Mouse (Mus musculus) intestine, embryonic 16.5 days (tissue): ENCODE measurements around the gene Rpl37. TPM values are rescaled to one million over a fixed set of nuclear protein-coding genes. Genes with fewer than 3 reads are reported as not detected.

Experiments
- ATAC-seq: fragments of 200-750 bp; cut with Nextera tagmentation; 2 replicates; pipeline ENCODE4 v1.8.0; 2017; ENCODE audit warnings: moderate TSS enrichment, moderate library complexity
- H3K27ac ChIP-seq: fragments of 300-500 bp; sonication (generic); 2 replicates; pipeline ENCODE4 v1.5.1; 2014; ENCODE audit warnings: mild to moderate bottlenecking, low read length
- H3K27me3 ChIP-seq: fragments of 300-500 bp; sonication (generic); replicated peaks from 2 replicates; pipeline ENCODE4 v1.6.1; 2014; ENCODE audit warnings: low read length, control low read depth, mixed read lengths; ENCODE audit not compliant: control insufficient read depth, insufficient read depth
- H3K36me3 ChIP-seq: fragments of 300-500 bp; sonication (generic); 2 replicates; pipeline ENCODE4 v1.6.1; 2014; ENCODE audit warnings: low read length, control low read depth; ENCODE audit not compliant: control insufficient read depth, insufficient read depth
- H3K4me1 ChIP-seq: fragments of 300-500 bp; sonication (generic); 2 replicates; pipeline ENCODE4 v1.6.1; 2014; ENCODE audit warnings: low read length, control low read depth, mixed read lengths; ENCODE audit not compliant: control insufficient read depth, insufficient read depth
- H3K4me2 ChIP-seq: fragments of 300-500 bp; sonication (generic); 2 replicates; pipeline ENCODE4 v1.6.1; 2014; ENCODE audit warnings: low read depth, low read length, control low read depth
- H3K4me3 ChIP-seq: fragments of 300-500 bp; sonication (generic); 2 replicates; pipeline ENCODE4 v1.5.1; 2014; ENCODE audit warnings: mild to moderate bottlenecking, low read length
- H3K9ac ChIP-seq: fragments of 300-500 bp; sonication (generic); 2 replicates; pipeline ENCODE4 v1.6.1; 2014; ENCODE audit warnings: low read depth, low read length
- H3K9me3 ChIP-seq: fragments of 300-500 bp; sonication (generic); 2 replicates; pipeline ENCODE4 v1.6.1; 2016; ENCODE audit warnings: low read length, control low read depth; ENCODE audit not compliant: control insufficient read depth
- WGBS: fragments of 180-500 bp; shearing (Covaris S2); extraction: QIAGEN DNeasy Blood & Tissue Kit; methylation state at CpG from one replicate; pipeline ENCODE4 v1.1.7; 2014; 5-methylcytosine and 5-hydroxymethylcytosine counted together
- polyA plus RNA-seq: library from polyadenylated mRNA; unstranded; fragments of >200 nt; fragmentation: Nextera tagmentation; extraction: Ambion mirVana; gene quantifications from 2 replicates; pipeline ENCODE4 v1.2.1, GENCODE M21; 2015

Rpl37 gene
- polyA plus RNA-seq, 1 experiment from 2014 or later = 438 TPM

- no peak overlapping the region for H3K4me3 ChIP-seq
- no peaks in the 10 kb centered on the region for H3K9me3 ChIP-seq
- no peak overlapping the region for H3K27ac ChIP-seq
- no peak overlapping the region for H3K9ac ChIP-seq
- H3K4me1 ChIP-seq = no peaks in the 10 kb centered on the region
- no peaks in the 10 kb centered on the region for H3K36me3 ChIP-seq
- H3K4me2 ChIP-seq = no peak overlapping the region
- H3K27me3 ChIP-seq = no peaks in the 10 kb centered on the region
- no peak for ATAC-seq
- WGBS = 65% methylated on average over 3 of the region's 3 CpGs
Measured at GRCm38 (mm10) chr15:5134179-5134578, 17.7 kb downstream of the Rpl37 start.

GRCm38 (mm10) chr15:5134945-5135483 is 18.6 kb downstream of the Rpl37 start:
- no peaks in the 10 kb centered on the region for H3K4me1 ChIP-seq
- no peak overlapping the region for H3K4me3 ChIP-seq
- no peaks in the 10 kb centered on the region for H3K27me3 ChIP-seq
- H3K4me2 ChIP-seq = no peak overlapping the region
- no peaks in the 10 kb centered on the region for H3K36me3 ChIP-seq
- ATAC-seq = no peak
- H3K27ac ChIP-seq = no peak overlapping the region
- no peak overlapping the region for H3K9ac ChIP-seq
- H3K9me3 ChIP-seq = no peaks in the 10 kb centered on the region
- WGBS = 74% methylated on average over 8 of the region's 8 CpGs

GRCm38 (mm10) chr15:5138021-5138856 is 21.8 kb downstream of the Rpl37 start:
- no peaks in the 10 kb centered on the region for H3K9me3 ChIP-seq
- H3K9ac ChIP-seq = no peak overlapping the region
- H3K4me2 ChIP-seq = no peak overlapping the region
- H3K4me1 ChIP-seq = peaks cover 3% of the 10 kb centered on the region; the same call in 1 of the 2 replicates
- 65% methylated on average over 9 of the region's 9 CpGs for WGBS
- H3K27ac ChIP-seq = no peak overlapping the region
- no peaks in the 10 kb centered on the region for H3K27me3 ChIP-seq
- no peak overlapping the region for H3K4me3 ChIP-seq
- H3K36me3 ChIP-seq = no peaks in the 10 kb centered on the region
- ATAC-seq = no peak

GRCm38 (mm10) chr15:5139366-5139765 is 22.9 kb downstream of the Rpl37 start:
- WGBS = 73% methylated on average over 2 of the region's 2 CpGs
- H3K4me2 ChIP-seq = no peak overlapping the region

GRCm38 (mm10) chr15:5139863-5140262 is 23.4 kb downstream of the Rpl37 start:
- Histone ChIP-seq H3K9ac (no peak overlapping the region), H3K4me1 (peaks cover 7% of the 10 kb centered on the region; the same call in 1 of the 2 replicates), H3K27me3 (no peaks in the 10 kb centered on the region), H3K27ac (no peak overlapping the region), H3K36me3 (no peaks in the 10 kb centered on the region), H3K9me3 (no peaks in the 10 kb centered on the region), H3K4me3 (no peak overlapping the region), H3K4me2 (no peak overlapping the region)
- WGBS = 84% methylated on average over 7 of the region's 7 CpGs
- ATAC-seq = no peak

More at GRCm38 (mm10) chr15:5139366-5139765, 22.9 kb downstream of the Rpl37 start:
- no peak overlapping the region for H3K9ac ChIP-seq
- no peaks in the 10 kb centered on the region for H3K36me3 ChIP-seq
- ATAC-seq = no peak
- H3K27ac ChIP-seq = no peak overlapping the region
- no peak overlapping the region for H3K4me3 ChIP-seq
- peaks cover 3% of the 10 kb centered on the region; the same call in 1 of the 2 replicates for H3K4me1 ChIP-seq
- no peaks in the 10 kb centered on the region for H3K9me3 ChIP-seq
- no peaks in the 10 kb centered on the region for H3K27me3 ChIP-seq

- no peak for ATAC-seq
- Histone ChIP-seq H3K27ac (no peak overlapping the region), H3K4me2 (no peak overlapping the region), H3K9ac (no peak overlapping the region), H3K9me3 (no peaks in the 10 kb centered on the region), H3K4me3 (no peak overlapping the region), H3K27me3 (no peaks in the 10 kb centered on the region), H3K4me1 (peaks cover 11% of the 10 kb centered on the region), H3K36me3 (no peaks in the 10 kb centered on the region)
Measured at GRCm38 (mm10) chr15:5140357-5140756, 23.9 kb downstream of the Rpl37 start.

- no peak overlapping the region for H3K4me2 ChIP-seq
- WGBS = 47% methylated on average over 5 of the region's 5 CpGs
- H3K36me3 ChIP-seq = no peaks in the 10 kb centered on the region
- no peak for ATAC-seq
- no peaks in the 10 kb centered on the region for H3K9me3 ChIP-seq
- no peak overlapping the region for H3K9ac ChIP-seq
- H3K4me1 ChIP-seq = peaks cover 14% of the 10 kb centered on the region
- no peaks in the 10 kb centered on the region for H3K27me3 ChIP-seq
- no peak overlapping the region for H3K4me3 ChIP-seq
- no peak overlapping the region for H3K27ac ChIP-seq
Measured at GRCm38 (mm10) chr15:5142047-5142446, 25.6 kb downstream of the Rpl37 start.

GRCm38 (mm10) chr15:5142714-5143113 is 26.3 kb downstream of the Rpl37 start:
- no peak for ATAC-seq
- no peak overlapping the region for H3K4me2 ChIP-seq
- H3K27ac ChIP-seq = no peak overlapping the region
- no peak overlapping the region for H3K9ac ChIP-seq
- 65% methylated on average over 5 of the region's 5 CpGs for WGBS
- H3K4me3 ChIP-seq = no peak overlapping the region
- no peaks in the 10 kb centered on the region for H3K27me3 ChIP-seq
- H3K36me3 ChIP-seq = no peaks in the 10 kb centered on the region
- H3K9me3 ChIP-seq = no peaks in the 10 kb centered on the region
- H3K4me1 ChIP-seq = peaks cover 14% of the 10 kb centered on the region

GRCm38 (mm10) chr15:5143361-5144020 is 27.0 kb downstream of the Rpl37 start, which contains the start of gene Prkaa1:
TSS of gene Prkaa1 (plus strand) at chr15:5143861.
- Histone ChIP-seq H3K4me1 (peaks cover 18% of the 10 kb centered on the region), H3K27ac (peak within 1 kb of the TSS; percentile 90), H3K4me2 (peak within 1 kb of the TSS; percentile 78), H3K9ac (peak within 1 kb of the TSS; percentile 94), H3K4me3 (peak within 1 kb of the TSS; percentile 96), H3K9me3 (no peaks in the 10 kb centered on the region), H3K27me3 (no peaks in the 10 kb centered on the region), H3K36me3 (no peaks in the 10 kb centered on the region)
- under 1% methylated on average over 69 of the region's 80 CpGs for WGBS
- ATAC-seq = peak; percentile 91
